Mouse (Mus musculus) olfactory bulb, adult 2 months (tissue): ENCODE measurements around the gene Pik3c2g. TPM values are rescaled to one million over a fixed set of nuclear protein-coding genes. Genes with fewer than 3 reads are reported as not detected.

Source experiments
- H3K27ac ChIP-seq: fragments of 200-500 bp; 2 replicates; pipeline ENCODE4 v1.5.1; 2012; ENCODE audit warnings: low read depth, low read length; ENCODE audit not compliant: insufficient read depth
- H3K4me1 ChIP-seq: fragments of 200-500 bp; 2 replicates; pipeline ENCODE4 v1.6.1; 2012; ENCODE audit warnings: low read length; ENCODE audit not compliant: control insufficient read depth, insufficient read depth
- H3K4me3 ChIP-seq: fragments of 200-500 bp; 2 replicates; pipeline ENCODE4 v1.5.1; 2012; ENCODE audit warnings: mild to moderate bottlenecking, low read depth, low read length, moderate library complexity; ENCODE audit not compliant: insufficient read depth
- CTCF ChIP-seq: fragments of 200-500 bp; IDR thresholded peaks from 2 replicates; pipeline ENCODE4 v1.5.1; 2012; ENCODE audit warnings: low read depth, mild to moderate bottlenecking, low read length, moderate library complexity; ENCODE audit not compliant: insufficient read depth
- POLR2A ChIP-seq: fragments of 200-500 bp; IDR thresholded peaks from 2 replicates; pipeline ENCODE4 v1.6.1; 2012; ENCODE audit warnings: mild to moderate bottlenecking, low read depth, low read length, moderate library complexity; ENCODE audit not compliant: insufficient read depth
- WGBS: fragments of 180-500 bp; shearing (Covaris S2); methylation state at CpG from one replicate; pipeline ENCODE4 v1.1.7; 2018; 5-methylcytosine and 5-hydroxymethylcytosine counted together
- polyA plus RNA-seq: library from polyadenylated mRNA; stranded (reverse); fragments of >200 nt; gene quantifications from 2 replicates; pipeline ENCODE4 v1.2.4, GENCODE M21; 2012; ENCODE audit warnings: low replicate concordance; ENCODE audit not compliant: missing spikeins, insufficient read depth, insufficient read length

Gene Pik3c2g
- polyA plus RNA-seq, 1 experiment = not detected

GRCm38 (mm10) chr6:139589291-139589690 is 2.3 kb downstream of the Pik3c2g start:
- TF ChIP-seq POLR2A (no peak), CTCF (peak; percentile 27; the same call in 1 of the 2 replicates)
- H3K27ac ChIP-seq = no peak overlapping the region
- H3K4me3 ChIP-seq = no peak overlapping the region
- WGBS = 3% methylated on average over 12 of the region's 12 CpGs
- H3K4me1 ChIP-seq = no peaks in the 10 kb centered on the region

GRCm38 (mm10) chr6:139589854-139590253 is 2.8 kb downstream of the Pik3c2g start:
- WGBS = 81% methylated on average over 9 of the region's 9 CpGs
- TF ChIP-seq CTCF = no peak
- no peak overlapping the region for H3K4me3 ChIP-seq
- H3K4me1 ChIP-seq = no peaks in the 10 kb centered on the region
- H3K27ac ChIP-seq = no peak overlapping the region

GRCm38 (mm10) chr6:139592081-139592480 is 5.1 kb downstream of the Pik3c2g start:
- TF ChIP-seq CTCF = no peak
- no peak for TF ChIP-seq POLR2A
- WGBS = 82% methylated on average over 3 of the region's 3 CpGs

GRCm38 (mm10) chr6:139596433-139596832 is 9.4 kb downstream of the Pik3c2g start:
- TF ChIP-seq CTCF (no peak), POLR2A (no peak)

More at GRCm38 (mm10) chr6:139592081-139592480, 5.1 kb downstream of the Pik3c2g start:
- Histone ChIP-seq H3K4me3 (no peak overlapping the region), H3K27ac (no peak overlapping the region), H3K4me1 (no peaks in the 10 kb centered on the region)

GRCm38 (mm10) chr6:139599216-139599615 is 12.2 kb downstream of the Pik3c2g start:
- no peak overlapping the region for H3K4me3 ChIP-seq
- TF ChIP-seq POLR2A = no peak
- TF ChIP-seq CTCF = no peak
- 95% methylated on average over 1 of the region's 1 CpGs for WGBS
- no peaks in the 10 kb centered on the region for H3K4me1 ChIP-seq
- H3K27ac ChIP-seq = no peak overlapping the region

More at GRCm38 (mm10) chr6:139596433-139596832, 9.4 kb downstream of the Pik3c2g start:
- H3K4me3 ChIP-seq = no peak overlapping the region
- 40% methylated on average over 2 of the region's 2 CpGs for WGBS
- H3K27ac ChIP-seq = no peak overlapping the region
- H3K4me1 ChIP-seq = no peaks in the 10 kb centered on the region

GRCm38 (mm10) chr6:139618774-139619173 is 31.8 kb downstream of the Pik3c2g start:
- H3K27ac ChIP-seq = no peak overlapping the region
- WGBS = 73% methylated on average over 4 of the region's 4 CpGs
- TF ChIP-seq POLR2A = no peak
- no peak for TF ChIP-seq CTCF

GRCm38 (mm10) chr6:139624756-139625155 is 37.7 kb downstream of the Pik3c2g start:
- Histone ChIP-seq H3K4me1 (no peaks in the 10 kb centered on the region), H3K27ac (no peak overlapping the region), H3K4me3 (no peak overlapping the region)
- no peak for TF ChIP-seq CTCF
- no peak for TF ChIP-seq POLR2A

More at GRCm38 (mm10) chr6:139618774-139619173, 31.8 kb downstream of the Pik3c2g start:
- H3K4me3 ChIP-seq = no peak overlapping the region
- no peaks in the 10 kb centered on the region for H3K4me1 ChIP-seq

- TF ChIP-seq POLR2A (no peak), CTCF (no peak)
- H3K4me3 ChIP-seq = no peak overlapping the region
- 92% methylated on average over 3 of the region's 3 CpGs for WGBS
- no peak overlapping the region for H3K27ac ChIP-seq
- no peaks in the 10 kb centered on the region for H3K4me1 ChIP-seq
Observed at GRCm38 (mm10) chr6:139634561-139634960, 47.5 kb downstream of the Pik3c2g start.

- no peak overlapping the region for H3K27ac ChIP-seq
- TF ChIP-seq CTCF = no peak
- no peak for TF ChIP-seq POLR2A
- no peak overlapping the region for H3K4me3 ChIP-seq
- no peaks in the 10 kb centered on the region for H3K4me1 ChIP-seq
- WGBS = 32% methylated on average over 4 of the region's 4 CpGs
Observed at GRCm38 (mm10) chr6:139655399-139655798, 68.4 kb downstream of the Pik3c2g start.

GRCm38 (mm10) chr6:139662462-139662861 is 75.4 kb downstream of the Pik3c2g start:
- WGBS = 61% methylated on average over 1 of the region's 1 CpGs
- no peak overlapping the region for H3K4me3 ChIP-seq
- TF ChIP-seq POLR2A (no peak), CTCF (no peak)
- no peak overlapping the region for H3K27ac ChIP-seq
- no peaks in the 10 kb centered on the region for H3K4me1 ChIP-seq
